8 mouse cellular contexts compared by ENCODE assay signal in genomic region chr11:60293683-60294629, GRCm38 (mm10). TPM values are rescaled to one million over a fixed set of nuclear protein-coding genes. Genes with fewer than 3 reads are reported as not detected.
DNase-seq lines count a peak whose midpoint lies in the region; ATAC-seq and TF ChIP-seq lines count a peak whose summit lies in the region.

No protein-coding gene starts in this region.

- no peak overlapping the region for H3K9ac ChIP-seq in forebrain, embryonic 15.5 days (replicated peaks)
- H3K9ac ChIP-seq in liver, embryonic 14.5 days (replicated peaks) = peak overlapping the region; percentile 58

- ATAC-seq in cerebellum, adult (ENCODE audit: insufficient number of reproducible peaks, low FRiP score, low TSS enrichment) = no peak
- peak; percentile 81 for ATAC-seq in forebrain, embryonic 15.5 days (replicated peaks)
- ATAC-seq in liver, embryonic 14.5 days (ENCODE audit: insufficient read depth) = 0 out of 2 replicates have a peak, but pooled peaks have one; percentile 26
- ATAC-seq in megakaryocyte-erythroid progenitor cell, adult 5-6 weeks (replicated peaks; ENCODE audit: low FRiP score, low TSS enrichment, poor library complexity, severe bottlenecking) = no peak

- TF ChIP-seq EP300 in liver, embryonic 14.5 days (IDR thresholded peaks at IDR 0.05; ENCODE audit: low read depth) = no peak

- no peak for TF ChIP-seq POLR2A in cerebellum, adult 2 months (IDR thresholded peaks at IDR 0.05; ENCODE audit: borderline replicate concordance, insufficient read depth, low read length)

- DNase-seq in cerebellum, adult 2 months = peak in 1 of 2 experiments; percentile 34
- DNase-seq in liver, embryonic 14.5 days (ENCODE audit: low read depth in 3 of 3, low spot score in 3 of 3) = no peak
- DNase-seq in adrenal gland, postnatal 25 days = no peak
- no peak for DNase-seq in thymus, postnatal 36 days

- no peaks in the 10 kb centered on the region for H3K9me3 ChIP-seq in E14TG2a.4 (ENCODE audit: low read length)
- H3K9me3 ChIP-seq in forebrain, embryonic 15.5 days = no peaks in the 10 kb centered on the region
- H3K9me3 ChIP-seq in liver, embryonic 14.5 days (ENCODE audit: control insufficient read depth, low read length) = no peaks in the 10 kb centered on the region

- H3K27me3 ChIP-seq in cerebellum, adult 2 months (ENCODE audit: control insufficient read depth, insufficient read depth, low read length) = no peaks in the 10 kb centered on the region
- H3K27me3 ChIP-seq in E14TG2a.4 (ENCODE audit: insufficient read depth, low read length) = no peaks in the 10 kb centered on the region
- no peaks in the 10 kb centered on the region for H3K27me3 ChIP-seq in forebrain, embryonic 15.5 days
- no peaks in the 10 kb centered on the region for H3K27me3 ChIP-seq in liver, embryonic 14.5 days (ENCODE audit: control insufficient read depth, insufficient read depth, low read length)

- H3K4me2 ChIP-seq in forebrain, embryonic 15.5 days (replicated peaks) = no peak overlapping the region
- H3K4me2 ChIP-seq in liver, embryonic 14.5 days (ENCODE audit: low read depth) = peak overlapping the region; percentile 68

- peaks cover 17% of the 10 kb centered on the region for H3K4me1 ChIP-seq in cerebellum, adult 2 months (ENCODE audit: control insufficient read depth, insufficient read depth, low read length)
- H3K4me1 ChIP-seq in E14TG2a.4 (replicated peaks; ENCODE audit: low read depth, low read length) = peaks cover 65% of the 10 kb centered on the region
- peaks cover 52% of the 10 kb centered on the region for H3K4me1 ChIP-seq in forebrain, embryonic 15.5 days
- peaks cover 21 to 38% of the 10 kb centered on the region in 2 experiments for H3K4me1 ChIP-seq in liver, embryonic 14.5 days (replicated peaks; ENCODE audit: control insufficient read depth in 2 of 2, insufficient read depth in 2 of 2, low read length in 1 of 2)

- H3K4me3 ChIP-seq in cerebellum, adult 2 months (replicated peaks; ENCODE audit: insufficient read depth, low read depth, low read length) = no peak overlapping the region
- H3K4me3 ChIP-seq in E14TG2a.4 (replicated peaks; ENCODE audit: low read length) = peak overlapping the region; percentile 20; the same call in 1 of the 2 replicates
- H3K4me3 ChIP-seq in forebrain, embryonic 15.5 days = no peak overlapping the region
- H3K4me3 ChIP-seq in liver, embryonic 14.5 days (ENCODE audit: insufficient read depth in 1 of 2, low read depth in 2 of 2, low read length in 2 of 2) = peak overlapping the region in 1 of 2 experiments; percentile 30; a peak in 2 of 4 replicates

- no peak for TF ChIP-seq CTCF in cerebellum, adult 2 months (IDR thresholded peaks at IDR 0.05; ENCODE audit: borderline replicate concordance, insufficient read depth, low read depth, low read length)
- no peak for TF ChIP-seq CTCF in E14TG2a.4 (conservative IDR thresholded peaks at IDR 0.05; ENCODE audit: low read length)
- TF ChIP-seq CTCF in liver, embryonic 14.5 days (IDR thresholded peaks at IDR 0.05; ENCODE audit: low read depth) = no peak

- H3K36me3 ChIP-seq in E14TG2a.4 (ENCODE audit: insufficient read depth, low read length) = no peaks in the 10 kb centered on the region
- no peaks in the 10 kb centered on the region for H3K36me3 ChIP-seq in forebrain, embryonic 15.5 days
- H3K36me3 ChIP-seq in liver, embryonic 14.5 days (replicated peaks; ENCODE audit: control insufficient read depth, insufficient read depth, low read depth) = no peaks in the 10 kb centered on the region

- 76% methylated on average over 6 of the region's 6 CpGs for WGBS in cerebellum, adult 2 months
- WGBS in forebrain, embryonic 15.5 days = 21% methylated on average over 6 of the region's 6 CpGs
- WGBS in liver, embryonic 14.5 days (ENCODE audit: insufficient replicate concordance) = 80% methylated on average over 6 of the region's 6 CpGs

- H3K27ac ChIP-seq in cerebellum, adult 2 months (ENCODE audit: insufficient read depth, low read length) = peak overlapping the region; percentile 67
- peak overlapping the region; percentile 83 for H3K27ac ChIP-seq in forebrain, embryonic 15.5 days (replicated peaks)
- peak overlapping the region; percentile 79 for H3K27ac ChIP-seq in liver, embryonic 14.5 days

RNA-seq across cellular contexts. Expression of gene Tom1l2, which starts 58.7 kb away (rescaled TPM):
- 176 and 180 TPM in 2 replicates for polyA plus RNA-seq in cerebellum, adult 2 months (2012; rRNA removed)
- 47.9 and 48.7 TPM in 2 replicates for polyA plus RNA-seq in forebrain, embryonic 15.5 days (2015; fragmentation: Nextera tagmentation; extraction: Ambion mirVana)
- polyA plus RNA-seq in liver, embryonic 14.5 days (2012; rRNA removed) = 4.9 and 5.0 TPM in 2 replicates
- polyA plus RNA-seq in liver, embryonic 14.5 days (2014; fragmentation: Nextera tagmentation; extraction: Ambion mirVana) = 2.4 and 3.1 TPM in 2 replicates
- 74.6 and 95.4 TPM in 2 replicates for total RNA-seq in adrenal gland, postnatal 25 days (2021)
- total RNA-seq in megakaryocyte-erythroid progenitor cell, adult 5-6 weeks (2014; fragmentation: Nextera tagmentation) = 15.9 and 19.0 TPM in 2 replicates
- 3.9 and 5.3 TPM in 2 replicates for total RNA-seq in megakaryocyte-erythroid progenitor cell, adult 5-6 weeks (2017)

RNA-seq across cellular contexts. Expression of gene Drc3, which starts 59.2 kb away (rescaled TPM):
- 7.1 and 8.0 TPM in 2 replicates for polyA plus RNA-seq in cerebellum, adult 2 months (2012; rRNA removed)
- 5.7 and 7.3 TPM in 2 replicates for polyA plus RNA-seq in forebrain, embryonic 15.5 days (2015; fragmentation: Nextera tagmentation; extraction: Ambion mirVana)
- polyA plus RNA-seq in liver, embryonic 14.5 days (2012; rRNA removed) = 0.34 and 0.39 TPM in 2 replicates
- 0.14 and 0.20 TPM in 2 replicates for polyA plus RNA-seq in liver, embryonic 14.5 days (2014; fragmentation: Nextera tagmentation; extraction: Ambion mirVana)
- total RNA-seq in adrenal gland, postnatal 25 days (2021) = 0.81 and 2.3 TPM in 2 replicates
- 0.68 TPM in 1 of 2 replicates, not detected in the other for total RNA-seq in megakaryocyte-erythroid progenitor cell, adult 5-6 weeks (2014; fragmentation: Nextera tagmentation)
- total RNA-seq in megakaryocyte-erythroid progenitor cell, adult 5-6 weeks (2017) = 0.19 and 0.66 TPM in 2 replicates

Comparison
In these comparisons a context has a peak if more than half of its experiments do, and no peak if none do; other contexts are left out.
1. ATAC-seq: peak in forebrain, embryonic 15.5 days (single experiment) and liver, embryonic 14.5 days (single experiment); none in cerebellum, adult (single experiment) and megakaryocyte-erythroid progenitor cell, adult 5-6 weeks (single experiment).
2. Peak in every context shown above with its lines, with median percentiles within 50 percentile points of each other: H3K27ac ChIP-seq.